Mouse (Mus musculus) activated CD4-positive, CD25-positive, alpha-beta regulatory T cell (primary cell): ENCODE results near the gene Dnajc16. TPM values are rescaled to one million over a fixed set of nuclear protein-coding genes. Genes with fewer than 3 reads are reported as not detected.

Experiments used
- polyA plus RNA-seq, 2 experiments: library from polyadenylated mRNA; unstranded; fragments of 100-300 nt; shearing (Covaris generic); gene quantifications; one replicate each; pipeline ENCODE4 v1.2.1; 2017

The Dnajc16 gene
- 1 to 10 TPM; 3.4 TPM for polyA plus RNA-seq

DNA sequence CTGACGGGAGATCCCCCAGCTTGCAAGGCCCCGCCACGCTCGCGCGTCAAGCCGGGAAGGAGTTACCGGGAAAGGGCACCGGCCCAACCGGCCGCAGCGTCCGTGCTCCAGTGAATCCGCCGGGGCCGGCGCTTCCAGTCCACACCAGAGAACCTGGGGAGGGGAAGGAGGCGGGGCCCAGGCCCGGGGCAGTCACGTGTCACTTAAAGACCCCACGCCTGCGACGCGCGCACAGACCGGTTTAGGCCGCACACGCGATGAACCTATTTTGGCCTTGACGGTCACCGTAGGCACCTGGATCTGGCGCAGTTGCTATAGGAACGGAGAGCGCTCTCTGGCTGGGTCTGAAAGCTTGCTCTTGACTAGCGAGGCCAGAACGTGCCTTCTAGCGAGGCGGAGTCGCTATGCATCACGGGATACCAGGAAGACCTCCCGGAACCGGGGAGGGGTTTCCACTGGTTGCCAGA, at the start of gene Dnajc16:
Gene Dnajc16 (minus strand): TSS at position 408 of the 467 bp plus-strand sequence.

DNA sequence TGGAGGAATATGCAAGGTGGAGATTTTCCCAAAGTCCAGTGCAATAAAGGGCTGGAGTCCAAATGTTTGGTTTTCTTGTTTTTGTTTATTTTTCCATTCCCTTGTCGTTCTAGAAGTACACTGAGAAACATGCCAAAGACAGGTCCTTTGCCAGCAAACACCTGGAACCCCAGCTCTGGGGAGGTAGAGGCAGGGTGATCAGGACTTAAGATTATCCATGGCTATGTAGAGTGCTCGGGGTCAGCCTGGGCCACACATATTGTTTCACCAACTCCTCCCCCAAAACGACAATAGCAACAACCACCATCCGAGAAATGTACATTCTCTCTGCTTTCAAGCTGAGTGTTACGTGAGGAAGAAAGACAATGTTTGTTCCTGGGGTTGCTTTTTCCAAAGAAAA, 35.3 kb upstream of the Dnajc16 start, which contains the start of gene Cela2a:
Gene Cela2a (minus strand): TSS at position 101 of the 400 bp plus-strand sequence.

DNA sequence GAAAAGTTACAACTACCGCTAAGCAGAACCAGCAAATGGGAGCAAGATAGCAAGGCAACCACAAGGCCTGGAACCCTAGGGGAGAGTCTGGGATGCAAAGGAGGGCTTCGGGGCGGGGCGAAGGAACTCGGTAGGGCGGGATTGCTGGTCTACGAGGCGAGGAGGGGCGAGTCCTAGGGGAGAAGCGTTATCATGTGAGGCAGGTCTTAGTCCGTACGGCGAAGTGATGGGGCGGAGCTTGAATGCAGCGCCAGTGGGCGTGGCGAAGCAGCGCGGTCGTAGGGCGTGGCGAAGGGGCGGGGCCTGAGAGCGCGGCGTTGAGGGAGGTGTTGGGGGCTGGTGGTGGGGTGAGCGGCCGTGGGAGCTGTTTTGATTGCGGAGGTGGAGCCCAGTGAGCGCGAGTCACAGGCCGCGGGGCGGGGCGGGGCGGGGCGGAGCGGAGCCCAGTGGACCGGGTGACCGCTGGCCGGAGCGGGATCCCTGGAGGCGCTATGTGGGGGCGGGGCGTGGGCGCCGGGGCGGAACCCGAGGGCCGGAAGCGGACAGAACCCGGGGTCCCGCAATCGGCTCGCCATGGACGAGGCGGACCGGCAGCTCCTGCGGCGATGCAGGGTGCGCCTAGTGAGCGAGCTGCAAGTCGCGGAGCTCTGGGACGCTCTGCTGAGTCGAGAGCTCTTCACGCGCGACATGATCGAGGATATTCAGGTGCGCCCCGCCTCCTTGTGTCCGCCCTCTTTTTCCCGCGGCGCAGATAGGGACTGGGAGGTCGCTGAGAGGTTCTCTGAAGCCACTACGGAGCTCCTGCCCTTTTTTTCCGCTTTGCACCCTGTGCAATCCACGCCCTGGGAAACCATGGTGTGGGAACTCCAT, 2.8 kb upstream of the Dnajc16 start, which contains the start of gene Casp9:
Gene Casp9 (plus strand): TSS at position 331 of the 870 bp plus-strand sequence.

DNA sequence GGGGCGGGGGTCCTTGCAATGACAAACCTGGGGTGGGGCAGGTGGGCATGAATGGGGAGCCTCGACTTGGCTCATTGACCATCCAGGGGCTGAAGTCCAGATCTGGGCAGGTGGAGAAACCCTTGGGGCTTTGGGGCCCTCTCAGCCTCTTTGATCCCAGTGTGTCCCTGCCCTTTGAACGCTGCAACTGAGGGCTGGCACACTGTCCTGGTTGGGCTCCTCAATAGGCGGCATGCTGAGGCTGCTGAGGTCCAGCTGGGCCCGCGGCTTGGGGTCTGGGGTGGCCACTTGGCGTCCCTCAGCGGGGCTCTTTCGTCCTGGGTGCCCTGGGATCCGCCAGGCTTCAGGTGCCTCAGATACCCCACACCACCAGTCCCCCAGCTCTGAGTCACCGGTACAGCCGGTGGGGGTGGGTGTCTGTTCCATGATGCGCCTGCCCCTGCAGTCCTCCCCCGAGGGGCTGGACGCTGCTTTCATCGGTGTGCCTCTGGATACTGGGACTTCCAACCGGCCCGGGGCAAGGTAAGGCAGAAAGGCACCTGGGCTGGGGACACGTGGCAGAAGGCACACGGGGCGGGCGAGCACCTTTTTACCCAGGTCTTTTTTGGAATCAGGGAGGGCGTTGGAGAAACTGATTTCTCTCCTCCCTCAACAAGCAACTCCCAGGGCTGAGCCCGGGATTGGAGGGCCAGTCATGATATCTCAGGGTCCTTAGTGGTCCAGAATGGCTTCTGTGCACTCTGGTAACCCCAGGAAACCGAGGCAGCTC, 44.0 kb downstream of the Dnajc16 start, which contains the start of gene Agmat:
Gene Agmat (plus strand): TSS at position 95 of the 769 bp plus-strand sequence.

DNA sequence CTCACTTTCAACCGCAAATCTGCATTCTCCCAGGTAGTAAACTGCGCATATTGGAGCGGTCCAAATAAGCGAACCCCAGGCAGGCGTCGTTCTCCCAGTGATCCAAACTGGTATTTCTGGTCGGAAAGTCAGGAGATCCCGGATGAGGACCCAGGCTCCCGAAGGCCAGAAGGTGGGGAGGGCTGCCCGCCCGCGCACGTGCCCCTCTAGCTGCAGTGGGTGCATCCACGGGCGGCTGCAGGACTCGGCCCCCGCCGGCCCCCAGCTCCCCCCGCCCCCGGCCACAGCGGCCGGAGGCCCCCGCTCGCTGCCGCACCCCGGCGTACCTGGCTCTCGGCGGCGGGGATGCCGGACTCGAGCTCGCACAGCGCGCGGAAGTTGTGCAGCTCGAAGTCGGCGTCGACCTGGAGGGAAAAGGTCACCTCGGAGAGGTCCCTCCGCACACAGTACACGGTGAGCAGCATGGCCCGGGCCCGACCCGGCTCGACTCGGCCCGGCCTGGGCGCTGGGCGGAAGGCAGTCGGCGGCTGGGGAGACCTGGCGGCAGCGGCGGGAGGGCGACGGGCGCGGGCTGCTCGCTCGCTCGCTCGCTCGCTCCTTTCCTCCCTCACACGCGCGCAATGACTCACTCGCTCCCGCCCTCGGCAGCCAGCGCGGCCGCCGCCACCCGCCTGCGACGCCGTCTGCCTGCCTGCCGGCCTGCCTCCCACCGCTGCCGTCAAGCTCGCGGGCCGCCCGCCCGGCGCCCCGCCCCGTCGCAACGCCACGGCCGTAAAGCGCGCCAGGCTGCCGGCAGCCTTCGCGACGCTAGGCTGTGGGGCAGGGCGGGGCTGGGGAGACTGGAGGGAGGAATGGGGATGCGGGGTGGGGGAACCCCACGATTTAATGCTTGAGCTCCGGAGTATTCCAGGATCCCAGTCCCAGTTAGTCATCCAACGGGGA, 67.7 kb downstream of the Dnajc16 start, which contains the start of gene Ddi2:
Gene Ddi2 (minus strand): TSS at position 689 of the 942 bp plus-strand sequence.

Other genes with a start within 250 kb of the Dnajc16 start
- gene Fblim1, start 184.8 kb downstream of the Dnajc16 start, polyA plus RNA-seq: under 1 TPM in 1 of 2 experiments, not detected in 1; 0.44 TPM
- under 1 TPM; 0.32 to 0.37 TPM for gene Tmem82, start 172.3 kb downstream of the Dnajc16 start, polyA plus RNA-seq
- not detected for gene Slc25a34, start 167.1 kb downstream of the Dnajc16 start, polyA plus RNA-seq
- gene Plekhm2, start 126.0 kb downstream of the Dnajc16 start, polyA plus RNA-seq: 1 to 10 TPM; 8.9 to 9.8 TPM
- gene Rsc1a1, start 105.3 kb downstream of the Dnajc16 start, polyA plus RNA-seq: not detected
- gene Ddi2, start 67.5 kb downstream of the Dnajc16 start, polyA plus RNA-seq: 10 to 100 TPM; 18.6 to 24.4 TPM
- gene Agmat, start 44.3 kb downstream of the Dnajc16 start, polyA plus RNA-seq: under 1 TPM in 1 of 2 experiments, not detected in 1; 0.25 TPM
- 10 to 100 TPM in 1 of 2 experiments, 1 to 10 TPM in 1; 7.2 to 12.6 TPM for gene Casp9, start 2.7 kb upstream of the Dnajc16 start, polyA plus RNA-seq
- under 1 TPM in 1 of 2 experiments, not detected in 1; 0.59 TPM for gene Cela2a, start 35.2 kb upstream of the Dnajc16 start, polyA plus RNA-seq
- not detected for gene Ctrc, start 55.4 kb upstream of the Dnajc16 start, polyA plus RNA-seq
- gene Efhd2, start 84.0 kb upstream of the Dnajc16 start, polyA plus RNA-seq: 100 to 1,000 TPM; 100 to 149 TPM
- 1 to 10 TPM in 1 of 2 experiments, under 1 TPM in 1; 0.07 to 1.7 TPM for gene Fhad1, start 224.2 kb upstream of the Dnajc16 start, polyA plus RNA-seq